Mouse (Mus musculus) monocyte, adult 5-6 weeks (primary cell): ENCODE measurements around the gene Olfr1281. TPM values are rescaled to one million over a fixed set of nuclear protein-coding genes. Genes with fewer than 3 reads are reported as not detected.
"Not testable (repeated sequence)": the region's sequence is repeated elsewhere in the genome, so short reads cannot be mapped to it uniquely, and the experiment has no call there.

ENCODE experiments used
- ATAC-seq: fragments of 153-309, 156-312 bp; replicated peaks from 2 replicates; pipeline ENCODE4 v1.8.0; 2017; ENCODE audit warnings: mild to moderate bottlenecking; ENCODE audit not compliant: low TSS enrichment, insufficient number of reproducible peaks, severe bottlenecking, poor library complexity, low FRiP score
- total RNA-seq: library from RNA; stranded (forward); fragments of 200-1000, 200-491, 200-594 nt; gene quantifications from 3 replicates; pipeline ENCODE4 v1.2.3, GENCODE M21; 2017

Olfr1281 gene
- total RNA-seq, result not detected in 3 replicates

- no peak for ATAC-seq
Measured at GRCm38 (mm10) chr2:111326220-111326619, at the start of gene Olfr1281. Olfr1281 (plus strand) TSS chr2:111326520.

GRCm38 (mm10) chr2:111289836-111290235 is 36.5 kb upstream of the Olfr1281 start, which contains the start of gene Olfr1278:
Olfr1278 (plus strand) TSS chr2:111290136.
- no peak for ATAC-seq

- no peak for ATAC-seq
Measured at GRCm38 (mm10) chr2:111298541-111298940, 27.8 kb upstream of the Olfr1281 start.

- no peak for ATAC-seq
Measured at GRCm38 (mm10) chr2:111300374-111300773, 25.9 kb upstream of the Olfr1281 start, which contains the start of gene Olfr1279. Olfr1279 (plus strand) TSS chr2:111300635.

- no peak for ATAC-seq
Measured at GRCm38 (mm10) chr2:111313717-111314116, 12.6 kb upstream of the Olfr1281 start, which contains the start of gene Olfr1280. Olfr1280 (plus strand) TSS chr2:111314017.

GRCm38 (mm10) chr2:111333721-111334120 is 7.4 kb downstream of the Olfr1281 start:
- not testable (repeated sequence) for ATAC-seq

GRCm38 (mm10) chr2:111335976-111336375 is 9.7 kb downstream of the Olfr1281 start, which contains the start of gene Olfr1282:
Olfr1282 (minus strand) TSS chr2:111336076.
- no peak for ATAC-seq

GRCm38 (mm10) chr2:111366490-111366889 is 40.2 kb downstream of the Olfr1281 start, which contains the start of gene Olfr1283:
Olfr1283 (plus strand) TSS chr2:111366790.
- no peak for ATAC-seq

- ATAC-seq, result no peak
Measured at GRCm38 (mm10) chr2:111375222-111375621, 48.9 kb downstream of the Olfr1281 start, which contains the start of gene Olfr1284. Olfr1284 (plus strand) TSS chr2:111375522.

Other genes starting within 250 kb of the Olfr1281 start
- 4.3 TPM in 1 of 3 replicates, not detected in the others for gene Gm13941, start 220.5 kb upstream of the Olfr1281 start, total RNA-seq
- gene Gm15130, start 173.6 kb upstream of the Olfr1281 start, total RNA-seq, result not detected in 3 replicates
- not detected in 3 replicates for gene 4930430A15Rik, start 96.9 kb upstream of the Olfr1281 start, total RNA-seq
- not detected in 3 replicates for gene Olfr1275, start 91.2 kb upstream of the Olfr1281 start, total RNA-seq
- not detected in 3 replicates for gene Olfr1276, start 72.0 kb upstream of the Olfr1281 start, total RNA-seq
- not detected in 3 replicates for gene Olfr1277, start 52.4 kb upstream of the Olfr1281 start, total RNA-seq
- not detected in 3 replicates for gene Olfr1278, start 36.4 kb upstream of the Olfr1281 start, total RNA-seq
- gene Olfr1279, start 25.9 kb upstream of the Olfr1281 start, total RNA-seq, result not detected in 3 replicates
- not detected in 3 replicates for gene Olfr1280, start 12.5 kb upstream of the Olfr1281 start, total RNA-seq
- not detected in 3 replicates for gene Olfr1282, start 9.6 kb downstream of the Olfr1281 start, total RNA-seq
- gene Olfr1283, start 40.3 kb downstream of the Olfr1281 start, total RNA-seq, result not detected in 3 replicates
- not detected in 3 replicates for gene Olfr1284, start 49.0 kb downstream of the Olfr1281 start, total RNA-seq
- gene Olfr1286, start 96.6 kb downstream of the Olfr1281 start, total RNA-seq, result not detected in 3 replicates
- not detected in 3 replicates for gene Olfr1287, start 122.6 kb downstream of the Olfr1281 start, total RNA-seq
- gene Olfr1288, start 147.6 kb downstream of the Olfr1281 start, total RNA-seq, result not detected in 3 replicates
- not detected in 3 replicates for gene Olfr1289, start 154.3 kb downstream of the Olfr1281 start, total RNA-seq
- gene Olfr1290, start 167.3 kb downstream of the Olfr1281 start, total RNA-seq, result not detected in 3 replicates
- gene Olfr1291-ps1, start 170.7 kb downstream of the Olfr1281 start, total RNA-seq, result not detected in 3 replicates
- not detected in 3 replicates for gene Olfr1293-ps, start 198.7 kb downstream of the Olfr1281 start, total RNA-seq
- not detected in 3 replicates for gene Olfr1294, start 213.8 kb downstream of the Olfr1281 start, total RNA-seq
- not detected in 3 replicates for gene Olfr1295, start 243.2 kb downstream of the Olfr1281 start, total RNA-seq